Mouse (Mus musculus) testis, adult 2 months (tissue): ENCODE data around the gene Gm42669. TPM values are rescaled to one million over a fixed set of nuclear protein-coding genes. Genes with fewer than 3 reads are reported as not detected.

Experiments
- H3K27ac ChIP-seq: fragments of 200-500 bp; 2 replicates; pipeline ENCODE4 v1.5.1; 2012; ENCODE audit warnings: low read depth, low read length; ENCODE audit not compliant: control insufficient read depth, insufficient read depth
- H3K27me3 ChIP-seq: fragments of 200-500 bp; 2 replicates; pipeline ENCODE4 v1.6.1; 2012; ENCODE audit warnings: mild to moderate bottlenecking, low read length, moderate library complexity; ENCODE audit not compliant: control insufficient read depth, insufficient read depth
- H3K36me3 ChIP-seq: fragments of 200-500 bp; 2 replicates; pipeline ENCODE4 v1.6.1; 2012; ENCODE audit warnings: mild to moderate bottlenecking, low read length; ENCODE audit not compliant: control insufficient read depth, insufficient read depth
- H3K4me1 ChIP-seq: fragments of 200-500 bp; 2 replicates; pipeline ENCODE4 v1.6.1; 2012; ENCODE audit warnings: low read length; ENCODE audit not compliant: control insufficient read depth, insufficient read depth
- H3K4me3 ChIP-seq: fragments of 200-500 bp; 2 replicates; pipeline ENCODE4 v1.5.1; 2012; ENCODE audit warnings: low read depth, mild to moderate bottlenecking, low read length, moderate library complexity, mixed read lengths; ENCODE audit not compliant: control insufficient read depth
- CTCF ChIP-seq: fragments of 200-500 bp; IDR thresholded peaks from 2 replicates; pipeline ENCODE4 v1.5.1; 2012; ENCODE audit warnings: low read depth, mild to moderate bottlenecking, inconsistent platforms, low read length, moderate library complexity; ENCODE audit not compliant: control insufficient read depth, insufficient read depth, insufficient replicate concordance
- POLR2A ChIP-seq: fragments of 200-500 bp; IDR thresholded peaks from 2 replicates; pipeline ENCODE4 v1.6.1; 2012; ENCODE audit warnings: low read depth, mild to moderate bottlenecking, inconsistent platforms, low read length, moderate library complexity; ENCODE audit not compliant: control insufficient read depth
- polyA plus RNA-seq: library from polyadenylated mRNA; depleted of rRNA; stranded (reverse); fragments of >200 nt; gene quantifications from 2 replicates; pipeline ENCODE4 v1.2.3, GENCODE M21; 2012; rRNA removed

The Gm42669 gene
- polyA plus RNA-seq, 1 experiment = 0.11 TPM

DNA sequence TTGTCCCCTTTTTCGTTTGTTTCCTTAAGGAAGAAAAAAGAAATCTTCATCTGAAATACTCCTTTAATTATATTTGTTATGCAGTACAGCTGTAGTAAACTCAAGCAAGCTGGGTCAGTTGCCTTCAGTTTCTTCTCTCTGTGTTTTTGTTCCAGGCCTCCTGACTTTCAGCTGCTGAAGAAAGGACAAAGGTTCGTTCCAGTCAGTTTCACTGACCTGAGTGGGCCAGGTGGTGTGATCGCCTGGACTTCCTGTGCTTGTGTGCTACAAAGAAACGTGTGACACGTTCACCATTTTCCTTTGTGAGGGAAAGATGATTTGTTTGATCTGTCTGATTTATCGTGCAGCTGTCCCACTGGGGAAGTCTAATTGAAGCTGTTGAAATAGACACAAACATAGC, 110.6 kb downstream of the Gm42669 start:
- Histone ChIP-seq H3K27ac (no peak overlapping the region), H3K27me3 (no peaks in the 10 kb centered on the region), H3K4me1 (no peaks in the 10 kb centered on the region), H3K36me3 (peaks cover 5% of the 10 kb centered on the region), H3K4me3 (no peak overlapping the region)
- no peak for TF ChIP-seq POLR2A
- TF ChIP-seq CTCF = no peak

DNA sequence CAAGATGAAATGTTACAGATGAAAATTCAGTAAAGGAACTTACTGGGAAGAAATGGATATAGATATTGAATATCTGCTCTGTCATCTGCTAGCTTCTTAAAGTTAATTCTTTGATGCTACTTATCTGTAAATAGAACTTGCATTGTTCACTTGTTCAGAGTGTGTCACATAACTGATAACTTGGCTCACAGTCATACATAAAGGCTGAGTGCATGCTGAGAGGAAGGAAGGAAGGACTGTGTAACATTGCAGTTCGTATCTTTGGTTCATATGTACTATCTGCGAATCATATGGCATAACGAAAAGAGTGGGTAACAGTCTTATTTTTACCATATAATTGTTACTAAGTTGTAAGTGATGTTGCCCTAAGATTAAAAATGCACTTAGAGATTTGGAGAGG, 113.9 kb downstream of the Gm42669 start:
- Histone ChIP-seq H3K27ac (no peak overlapping the region), H3K27me3 (no peaks in the 10 kb centered on the region), H3K36me3 (peaks cover 5% of the 10 kb centered on the region), H3K4me3 (no peak overlapping the region), H3K4me1 (no peaks in the 10 kb centered on the region)
- no peak for TF ChIP-seq POLR2A
- no peak for TF ChIP-seq CTCF

Other genes with a start within 250 kb of the Gm42669 start
- 7.1 and 8.4 TPM in 2 replicates for gene Tgfbr3, start 218.0 kb upstream of the Gm42669 start, polyA plus RNA-seq
- 100 and 103 TPM in 2 replicates for gene Brdt, start 176.5 kb upstream of the Gm42669 start, polyA plus RNA-seq
- gene Ephx4, start 104.9 kb upstream of the Gm42669 start, polyA plus RNA-seq = 1.7 and 2.1 TPM in 2 replicates
- gene Lpcat2b, start 76.1 kb upstream of the Gm42669 start, polyA plus RNA-seq = 105 and 113 TPM in 2 replicates
- gene Btbd8, start 69.6 kb upstream of the Gm42669 start, polyA plus RNA-seq = 5.6 and 5.9 TPM in 2 replicates
- gene 1700028K03Rik, start 27.1 kb downstream of the Gm42669 start, polyA plus RNA-seq = 12.5 and 14.4 TPM in 2 replicates
- 9.8 and 10.5 TPM in 2 replicates for gene Rpap2, start 89.8 kb downstream of the Gm42669 start, polyA plus RNA-seq
- 8.5 and 8.6 TPM in 2 replicates for gene Glmn, start 90.3 kb downstream of the Gm42669 start, polyA plus RNA-seq
- 1.3 and 1.8 TPM in 2 replicates for gene Gfi1, start 218.4 kb downstream of the Gm42669 start, polyA plus RNA-seq